Mouse (Mus musculus) gastrocnemius, postnatal 25 days (tissue): ENCODE data around the gene Eci3. TPM values are rescaled to one million over a fixed set of nuclear protein-coding genes. Genes with fewer than 3 reads are reported as not detected.
A peak's percentile ranks its signal among the peaks of the same experiment; 100 is the strongest.
"Not testable (repeated sequence)": the region's sequence is repeated elsewhere in the genome, so short reads cannot be mapped to it uniquely, and the experiment has no call there.

Experiments used
- DNase-seq: peaks from one replicate; pipeline ENCODE4 v3.0.0; 2022
- long read RNA-seq, 2 experiments: library from polyadenylated mRNA; stranded (forward); transcript quantifications; one replicate each; pipeline ENCODE4 v2.0.0; 2021
- total RNA-seq, 2 experiments: library from RNA; stranded (reverse); gene quantifications; 1 replicate in 1 of 2; 2 replicates in 1 of 2; pipeline ENCODE4 v1.2.3; 2021

Gene Eci3
- total RNA-seq, result under 1 TPM; 0.75 to 0.90 TPM
- long read RNA-seq, experiment 1, result 0 reads
- long read RNA-seq, experiment 2, result 0 reads

DNA sequence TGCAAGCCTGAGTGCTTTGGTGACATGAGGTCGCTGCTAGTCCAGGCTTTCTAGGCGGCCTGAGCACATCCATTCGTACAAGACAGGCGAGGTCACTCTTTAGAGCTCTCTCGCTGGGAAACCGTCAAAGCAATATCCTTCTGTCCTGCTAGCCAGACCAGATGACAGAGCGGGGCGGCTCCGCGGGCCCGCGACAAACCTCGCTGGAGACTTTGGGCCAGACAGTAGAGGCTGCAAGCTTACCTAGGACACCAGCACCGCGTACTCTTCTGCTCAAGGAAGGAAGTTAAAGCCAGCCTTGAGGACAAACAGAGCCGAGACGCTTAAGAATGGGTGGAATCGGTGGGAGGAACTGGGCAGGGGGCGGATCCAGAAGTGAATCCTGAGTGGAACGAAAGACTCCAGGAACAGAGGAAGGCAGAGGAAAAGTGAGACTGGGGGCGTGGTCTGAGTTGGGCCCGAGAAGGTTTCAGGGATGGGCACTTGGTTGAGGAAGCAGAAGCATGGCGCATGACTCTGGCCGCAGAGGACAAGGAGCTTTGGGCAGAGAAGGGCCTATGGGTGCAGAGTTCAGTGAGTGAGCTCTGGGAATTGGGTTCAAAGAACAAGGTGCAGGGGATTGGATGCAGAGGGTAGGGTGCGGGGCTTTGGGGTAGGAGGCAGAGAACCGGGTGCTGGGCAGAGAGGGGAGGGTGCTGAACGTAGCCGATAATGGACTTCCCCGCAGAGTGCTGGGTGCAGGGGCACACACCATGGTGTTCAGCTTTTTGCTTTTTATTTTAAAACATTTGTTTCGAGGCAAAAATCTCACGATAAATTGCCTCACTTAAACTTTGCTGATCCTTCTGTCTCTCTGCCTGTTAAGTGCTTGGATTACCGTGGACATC lies at the start of gene Eci3:
Eci3 (minus strand) TSS at position 300 of the 887 bp plus-strand sequence.
- DNase-seq, result peak; percentile 13

DNA sequence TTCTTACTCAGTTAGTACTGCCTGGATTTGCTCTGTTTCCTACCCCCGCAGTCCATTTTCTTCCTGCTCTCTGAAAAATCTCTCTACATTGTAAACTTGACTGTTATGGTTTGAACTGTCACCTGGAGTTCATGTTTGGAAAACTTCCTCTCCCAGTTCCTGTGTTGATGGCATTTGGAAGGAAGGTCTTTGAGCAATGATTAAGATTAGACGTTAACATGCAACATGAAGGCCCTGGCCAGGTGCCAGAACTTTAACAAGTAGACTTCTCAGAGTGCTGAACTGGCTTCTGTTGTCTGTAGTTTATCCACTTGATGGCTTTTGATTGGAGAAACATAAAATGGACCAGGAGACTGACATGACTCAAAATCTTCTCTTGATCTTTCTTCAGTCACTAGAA lies 32.3 kb upstream of the Eci3 start:
- DNase-seq, result no peak

DNA sequence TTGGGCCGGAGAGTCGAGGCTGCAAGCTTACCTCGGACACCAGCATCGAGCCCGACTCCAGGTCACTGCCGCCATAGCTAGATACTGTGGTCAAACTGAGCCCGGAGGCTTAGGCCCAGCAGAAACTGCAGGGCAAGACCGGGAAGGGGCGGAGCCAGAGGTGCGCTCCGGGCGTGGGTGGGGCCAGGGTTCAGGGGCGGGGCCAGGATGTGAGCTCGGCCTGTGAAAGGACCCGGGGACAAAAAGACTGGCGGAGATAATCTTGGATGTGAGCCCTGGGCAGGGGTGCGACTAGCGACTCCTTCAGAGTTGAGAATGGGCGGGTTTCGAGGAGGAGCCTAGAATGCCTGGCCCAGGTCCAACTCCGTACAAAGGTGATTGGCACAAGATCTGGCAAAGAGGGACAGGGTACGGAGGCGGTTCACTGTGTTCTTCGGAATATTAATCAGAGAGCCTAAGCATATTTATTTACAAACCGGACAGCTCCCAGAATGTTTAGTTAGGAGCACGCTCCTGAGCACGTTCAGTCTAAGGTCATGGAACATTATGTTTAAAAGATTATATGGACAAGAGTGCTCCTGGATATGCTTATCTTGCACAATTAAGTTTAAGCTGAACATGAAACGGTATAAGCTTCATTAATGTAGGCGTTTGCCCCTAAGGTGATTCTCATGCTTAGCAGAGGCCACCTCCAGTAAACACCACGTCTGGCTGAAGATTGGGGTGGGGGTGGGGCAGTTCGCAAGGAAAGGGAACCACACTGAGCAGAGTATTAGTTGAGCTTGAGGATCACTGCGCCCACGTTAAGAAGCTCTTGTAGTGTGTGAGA lies 30.6 kb upstream of the Eci3 start:
- DNase-seq, result peak; percentile 97

DNA sequence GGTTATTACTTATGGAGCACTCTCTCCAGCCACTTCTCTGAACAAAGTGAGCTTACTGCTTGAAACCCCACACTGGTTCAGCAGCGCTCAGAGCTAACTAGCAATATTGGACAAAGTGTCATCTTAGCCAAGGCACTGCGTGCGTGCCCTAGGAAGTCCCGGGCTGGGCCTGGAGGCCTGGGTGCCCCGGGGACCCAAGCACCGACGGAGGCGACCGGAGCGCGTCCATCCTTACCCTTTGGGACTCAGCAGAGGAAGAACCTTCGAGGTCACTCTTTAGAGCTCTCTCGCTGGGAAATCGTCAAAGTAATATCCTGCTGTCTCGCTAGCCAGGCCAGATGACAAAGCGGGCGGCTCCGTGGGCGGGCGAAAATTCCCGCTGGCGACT lies 30.0 kb upstream of the Eci3 start:
- DNase-seq, result no peak

DNA sequence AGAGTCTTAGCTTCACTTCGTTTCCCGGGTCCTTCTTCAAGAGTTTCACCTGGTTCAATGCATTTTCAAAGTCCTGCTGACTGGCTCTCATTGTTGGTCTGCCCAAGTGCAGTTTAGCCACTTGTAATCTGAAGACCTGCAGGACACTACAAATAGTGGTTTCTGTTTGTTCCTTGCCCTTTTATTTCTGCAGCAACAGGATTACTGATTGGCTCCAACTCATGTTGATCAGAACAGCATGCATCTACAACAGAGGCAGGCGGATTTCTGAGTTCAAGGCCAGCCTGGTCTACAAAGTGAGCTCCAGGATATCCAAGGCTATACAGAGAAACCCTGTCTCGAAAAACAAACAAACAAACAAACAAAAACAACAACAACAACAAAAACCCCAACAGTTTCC lies 29.5 kb upstream of the Eci3 start:
- DNase-seq, result no peak

DNA sequence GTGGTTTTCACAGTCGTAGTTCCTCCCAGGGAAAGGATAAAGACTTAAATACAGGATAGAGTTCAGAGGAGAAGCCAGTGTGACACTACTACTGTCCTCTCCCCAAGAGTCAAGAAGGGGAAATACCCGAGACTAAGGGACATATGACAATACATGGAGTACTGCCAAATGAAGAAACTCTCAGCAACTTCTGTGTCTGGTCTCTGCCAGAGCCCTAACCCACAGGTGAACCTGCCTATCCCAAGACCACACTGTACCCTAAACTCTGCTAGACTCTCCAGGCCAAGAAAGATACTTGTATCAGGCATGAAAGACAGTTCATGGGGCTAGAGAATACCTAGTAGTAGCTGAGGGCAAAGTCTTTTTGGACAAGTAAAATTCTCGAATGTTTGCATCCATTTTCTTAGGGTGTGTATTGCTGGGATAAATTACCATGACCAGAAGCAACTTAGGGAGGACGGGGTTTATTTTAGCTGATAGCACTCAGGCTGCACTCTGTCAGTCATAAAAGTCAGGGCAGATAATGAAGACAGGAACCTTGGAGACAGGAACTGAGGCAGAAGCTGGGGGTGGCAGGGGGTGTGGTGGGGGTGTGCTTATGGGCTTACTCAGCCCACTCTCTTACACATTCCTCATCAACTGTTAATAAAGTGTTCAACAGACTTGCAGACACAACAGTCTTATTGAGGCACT lies 28.1 kb upstream of the Eci3 start:
- no peak for DNase-seq

DNA sequence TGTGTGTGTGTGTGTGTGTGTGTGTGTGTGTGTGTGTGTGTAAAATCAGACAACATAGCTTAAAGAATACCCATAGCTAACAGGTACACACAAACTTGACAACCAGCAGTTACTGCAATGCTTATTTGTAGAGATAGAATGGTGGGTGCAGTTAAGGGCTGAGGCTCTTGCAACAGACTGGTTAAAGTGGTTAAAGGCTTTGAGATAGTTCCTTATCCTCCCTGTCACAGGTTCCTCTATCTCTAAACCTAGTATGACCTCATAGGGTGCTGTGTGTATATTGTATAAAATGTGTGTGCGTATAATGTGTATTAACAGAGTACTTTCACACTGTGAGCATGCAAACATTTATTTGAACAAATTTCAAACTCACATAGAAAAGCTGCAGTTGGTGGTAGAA lies 19.9 kb upstream of the Eci3 start:
- not testable (repeated sequence) for DNase-seq

DNA sequence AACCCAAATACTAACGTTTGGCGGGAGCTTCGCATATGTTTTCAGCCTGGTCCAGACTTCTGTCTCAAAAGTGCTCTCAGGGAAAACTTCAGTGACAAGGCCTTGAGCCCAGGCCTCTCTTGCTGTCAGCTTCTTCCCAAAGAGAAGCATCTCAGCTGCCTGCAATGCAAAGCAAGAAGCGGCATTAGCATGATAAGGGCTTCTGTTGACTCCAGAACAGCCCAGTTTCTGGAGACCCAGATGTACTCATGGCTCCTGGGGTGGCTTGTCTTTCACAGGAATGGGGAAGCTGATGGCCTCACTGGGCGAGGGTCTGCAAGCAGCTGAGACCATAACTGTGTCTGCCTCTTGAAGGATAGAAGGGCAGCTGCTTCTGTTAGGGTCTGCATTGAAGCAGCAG lies 15.0 kb upstream of the Eci3 start:
- not testable (repeated sequence) for DNase-seq

DNA sequence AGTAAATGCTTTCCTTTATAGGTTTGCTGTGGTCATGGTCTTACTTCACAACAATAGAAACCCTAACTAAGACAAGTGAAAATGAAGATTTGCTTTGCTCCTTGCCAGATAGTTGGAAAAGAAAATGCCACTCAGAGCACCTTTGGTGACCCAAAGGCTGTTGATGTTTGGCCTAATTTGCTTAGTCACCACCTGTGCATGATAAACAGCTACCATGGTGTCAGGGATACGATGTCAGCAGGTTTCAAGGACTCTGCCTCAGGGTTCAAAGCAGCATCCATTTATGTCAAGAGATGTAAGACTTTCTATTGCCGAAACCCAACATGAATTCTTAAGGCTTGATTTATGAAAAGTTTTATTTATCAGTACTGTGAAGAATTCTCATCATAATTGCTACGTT lies 13.8 kb upstream of the Eci3 start:
- no peak for DNase-seq

DNA sequence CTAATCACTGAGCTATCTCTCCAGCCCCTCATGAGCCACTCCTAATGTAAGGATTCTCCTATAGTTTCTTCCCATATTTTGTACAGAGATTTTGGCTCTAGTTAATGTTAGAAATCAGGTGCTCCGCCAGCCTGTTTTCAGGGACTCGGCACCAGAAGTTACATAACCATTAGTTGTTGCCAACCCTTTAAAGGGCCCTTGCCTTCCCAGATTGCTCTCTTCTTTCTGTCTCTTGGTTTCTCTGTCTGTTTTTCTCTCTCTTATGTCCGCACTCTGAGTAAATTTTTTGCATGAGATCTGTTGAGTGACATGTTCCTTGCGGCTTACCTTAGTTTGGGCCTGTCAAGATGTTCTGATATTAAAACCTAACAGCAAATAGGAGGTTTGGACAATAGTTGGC lies 12.5 kb upstream of the Eci3 start:
- DNase-seq, result no peak

DNA sequence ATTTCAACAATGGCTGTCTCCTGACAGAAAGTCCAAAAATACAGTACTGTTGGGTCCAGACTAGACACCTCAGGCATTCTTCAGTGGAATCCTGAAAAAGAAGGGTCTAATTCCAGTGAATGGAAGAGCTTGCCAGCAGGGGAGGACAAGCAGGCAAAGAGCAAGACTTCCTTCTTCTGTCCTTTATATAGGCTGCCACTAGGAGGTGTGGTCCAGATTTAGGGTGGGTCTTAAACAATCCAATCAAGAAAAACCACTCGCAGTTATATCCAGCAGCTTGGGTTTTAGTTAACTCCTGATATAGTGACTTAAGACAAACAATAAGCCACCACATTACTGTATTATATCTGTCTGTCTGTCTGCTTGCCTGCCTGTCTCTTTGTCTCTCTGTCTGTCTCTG lies 10.2 kb upstream of the Eci3 start:
- no peak for DNase-seq

DNA sequence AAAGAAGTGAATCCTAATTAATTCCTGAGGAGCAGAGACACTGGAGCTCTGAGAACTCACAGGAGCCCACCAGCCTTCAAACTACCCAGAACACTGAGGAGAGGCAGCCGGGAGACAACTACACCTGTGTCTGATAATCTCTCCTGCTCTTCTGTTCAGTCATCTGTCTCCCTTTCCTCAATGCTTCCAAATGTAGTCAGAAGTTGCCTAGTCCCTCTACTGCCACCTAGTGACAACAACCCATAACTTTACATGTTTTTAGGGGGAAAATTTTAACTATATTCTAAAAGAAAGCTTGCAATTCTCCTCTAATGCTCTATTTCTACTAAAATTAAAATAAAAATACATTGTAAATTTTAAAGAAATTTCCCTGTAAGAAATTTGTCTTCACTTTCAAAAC lies 9.5 kb upstream of the Eci3 start:
- no peak for DNase-seq

DNA sequence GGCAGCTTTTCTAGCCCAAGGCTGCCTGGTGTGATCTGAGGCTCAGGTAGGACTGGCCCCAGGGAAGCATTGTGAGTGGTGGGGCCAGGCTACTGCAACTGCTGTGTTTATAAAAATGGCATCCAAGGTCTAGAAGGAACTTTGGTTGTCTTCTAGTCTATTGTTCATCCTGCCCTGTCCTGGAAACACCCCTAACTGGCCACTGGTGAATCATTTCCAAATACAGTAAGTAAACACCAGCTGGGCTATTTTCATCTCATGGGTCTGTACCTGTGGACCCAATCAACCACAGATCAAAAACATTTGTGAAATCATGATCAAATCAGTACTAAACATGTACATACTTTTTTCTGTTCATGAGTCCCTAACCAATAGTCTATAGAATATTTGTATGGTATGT lies 8.8 kb upstream of the Eci3 start:
- not testable (repeated sequence) for DNase-seq

DNA sequence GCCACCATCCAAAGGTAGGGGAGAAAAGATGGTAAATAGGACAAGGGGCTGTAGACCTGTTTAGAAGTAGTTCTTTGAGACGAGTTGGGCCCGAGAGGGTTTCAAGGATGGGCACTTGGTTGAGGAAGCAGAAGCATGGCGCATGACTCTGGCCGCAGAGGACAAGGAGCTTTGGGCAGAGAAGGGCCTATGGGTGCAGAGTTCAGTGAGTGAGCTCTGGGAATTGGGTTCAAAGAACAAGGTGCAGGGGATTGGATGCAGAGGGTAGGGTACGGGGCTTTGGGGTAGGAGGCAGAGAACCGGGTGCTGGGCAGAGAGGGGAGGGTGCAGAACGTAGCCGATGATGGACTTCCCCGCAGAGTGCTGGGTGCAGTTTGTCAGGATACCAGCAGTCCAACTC lies 2.0 kb upstream of the Eci3 start:
- DNase-seq, result not testable (repeated sequence)

DNA sequence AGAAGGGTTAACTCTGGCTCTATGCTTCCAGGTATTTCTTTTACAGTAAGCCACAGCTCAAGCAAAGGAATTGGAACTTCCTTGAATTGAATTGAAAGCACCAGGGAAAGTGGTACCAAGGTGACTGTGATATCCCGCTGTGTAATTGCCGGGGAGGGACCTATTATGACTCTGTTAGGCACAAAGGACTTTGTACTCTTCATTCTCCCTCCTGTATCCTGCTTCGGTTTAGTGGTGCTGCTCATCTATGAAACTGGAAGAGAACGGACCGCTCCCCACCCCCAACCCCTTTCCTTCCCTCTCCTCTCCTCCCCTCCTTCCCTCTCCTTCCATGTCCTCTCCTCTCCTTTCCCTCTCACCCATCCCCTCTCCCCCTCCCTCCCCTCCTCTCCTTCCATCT lies 1.3 kb upstream of the Eci3 start:
- no peak for DNase-seq

DNA sequence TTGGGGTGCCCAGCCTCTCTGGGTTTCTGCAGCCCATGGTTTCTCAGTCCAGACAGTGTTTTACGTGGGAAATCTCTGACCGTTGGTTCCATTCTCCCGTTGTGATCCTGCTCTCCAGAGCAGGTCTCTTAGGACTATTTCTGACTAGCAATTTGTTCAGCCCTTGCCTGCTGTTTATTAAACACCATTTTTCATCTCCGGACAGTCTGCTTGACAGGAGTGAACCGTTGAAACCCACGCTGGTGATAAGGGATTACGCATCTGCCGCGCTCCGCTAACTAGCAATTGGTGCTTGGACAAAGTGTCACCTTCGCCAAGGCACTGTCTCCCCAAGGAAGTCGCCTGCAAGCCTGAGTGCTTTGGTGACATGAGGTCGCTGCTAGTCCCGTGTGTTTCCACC lies 809 bp upstream of the Eci3 start:
- no peak for DNase-seq

DNA sequence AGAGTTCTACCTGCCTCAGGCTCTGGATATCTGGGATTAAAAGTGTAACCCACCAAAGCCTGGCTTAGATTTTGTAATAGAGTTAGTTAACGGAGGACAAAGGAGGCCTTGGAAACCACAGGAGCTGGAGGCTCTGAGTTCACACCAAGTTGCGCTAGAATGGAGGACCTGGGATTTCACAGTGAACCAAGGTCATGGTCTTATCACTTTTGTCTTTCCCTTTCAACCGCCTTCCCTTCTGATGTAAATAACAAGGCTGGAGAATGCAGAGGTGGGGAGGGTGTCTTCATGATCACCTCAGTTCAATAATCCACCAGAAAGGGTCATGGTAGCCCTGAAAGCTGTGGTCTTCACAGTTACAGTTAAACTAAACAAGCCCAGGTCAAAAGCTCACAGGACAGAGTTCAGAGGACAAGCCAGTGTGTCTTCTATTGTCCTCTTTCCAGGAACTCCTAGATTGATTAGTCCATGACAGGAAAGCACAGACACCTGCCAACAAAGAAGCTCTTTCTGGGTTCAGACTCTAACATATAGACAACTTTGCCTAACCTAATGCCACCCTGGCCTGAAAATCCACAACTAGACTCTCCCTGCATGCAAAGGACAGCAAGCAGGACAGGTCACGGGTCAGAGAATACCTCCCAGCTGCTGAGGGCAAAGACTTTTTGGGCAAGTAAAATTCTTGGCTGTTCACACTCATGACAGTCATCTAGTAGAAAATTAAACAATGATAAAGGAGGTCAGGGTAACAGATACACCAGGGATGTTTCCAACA lies 2.4 kb downstream of the Eci3 start:
- no peak for DNase-seq

DNA sequence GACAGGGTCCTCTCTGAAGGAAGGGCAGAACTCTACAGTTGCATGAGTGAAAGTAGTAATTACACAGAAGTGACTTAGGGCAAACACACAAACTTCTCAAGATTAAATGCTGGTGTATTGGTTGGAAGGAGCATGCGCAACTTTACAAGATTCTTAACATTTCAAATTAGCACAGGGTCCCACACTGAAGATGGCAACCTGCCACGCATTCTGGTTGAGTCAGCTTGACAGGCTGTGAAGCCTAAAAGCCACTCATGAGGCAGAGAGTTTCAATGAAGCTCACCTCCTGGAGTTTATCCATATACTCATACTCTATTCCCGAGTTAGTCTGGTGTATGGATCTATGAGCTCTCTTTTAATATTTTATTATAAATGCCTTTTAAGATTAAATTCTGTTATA lies 5.5 kb downstream of the Eci3 start:
- not testable (repeated sequence) for DNase-seq

DNA sequence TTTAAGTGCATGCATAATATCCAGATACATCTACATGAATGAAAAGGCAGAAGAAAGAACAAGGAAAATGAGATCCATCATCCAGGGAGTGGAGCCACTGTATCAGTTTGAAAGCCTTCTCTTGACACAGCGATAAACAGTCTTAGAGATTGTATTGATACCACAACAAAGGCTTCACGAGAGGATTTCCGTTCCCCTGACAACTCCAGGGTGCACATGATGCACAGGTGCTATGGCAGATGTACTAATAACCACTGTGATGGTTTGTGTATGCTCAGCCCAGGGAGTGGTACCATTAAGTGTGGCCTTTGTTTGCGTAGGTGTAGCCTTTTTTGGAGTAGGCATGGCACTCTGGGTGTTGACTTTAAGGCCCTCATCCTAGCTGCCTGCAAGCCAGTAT lies 6.7 kb downstream of the Eci3 start:
- no peak for DNase-seq

DNA sequence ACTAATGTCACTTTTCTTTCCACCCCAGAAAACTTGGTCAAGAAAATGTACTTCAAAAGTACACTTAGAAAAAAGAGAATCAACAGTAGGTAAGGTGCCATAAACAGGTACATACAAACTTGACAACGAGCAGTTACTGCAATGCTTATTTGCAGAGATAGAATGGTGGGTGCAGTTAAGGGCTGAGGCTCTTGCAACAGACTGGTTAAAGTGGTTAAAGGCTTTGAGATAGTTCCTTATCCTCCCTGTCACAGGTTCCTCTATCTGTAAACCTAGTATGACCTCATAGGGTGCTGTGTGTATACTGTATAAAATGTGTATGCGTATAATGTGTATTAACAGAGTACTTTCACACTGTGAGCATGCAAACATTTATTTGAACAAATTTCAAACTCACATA lies 12.2 kb downstream of the Eci3 start:
- not testable (repeated sequence) for DNase-seq

DNA sequence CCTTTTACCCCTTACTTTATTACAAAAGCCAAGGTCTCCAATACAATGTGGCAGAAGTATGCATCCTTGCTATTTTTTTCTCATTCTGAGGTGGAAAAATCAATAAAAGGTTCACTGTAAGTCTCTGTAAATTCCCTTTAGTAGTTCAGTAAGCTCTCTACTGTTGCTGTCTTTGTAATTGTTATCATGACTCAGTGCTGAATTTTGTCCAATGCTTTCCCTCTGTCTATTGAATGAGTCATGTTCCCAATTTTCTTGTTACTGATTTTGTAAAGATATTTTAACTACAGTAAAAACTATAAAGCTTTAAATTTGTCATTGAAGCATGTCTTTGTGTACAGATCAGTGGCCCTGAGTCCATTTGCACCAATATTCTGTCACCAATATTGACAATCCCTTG lies 21.2 kb downstream of the Eci3 start:
- DNase-seq, result no peak
